Mouse (Mus musculus) liver, embryonic 11.5 days (tissue): Measurements from ENCODE around the gene Uso1. TPM values are rescaled to one million over a fixed set of nuclear protein-coding genes. Genes with fewer than 3 reads are reported as not detected.

Experiments used
- ATAC-seq: fragments of 200-750 bp; cut with Nextera tagmentation; replicated peaks from 2 replicates; pipeline ENCODE4 v1.8.0; 2017; ENCODE audit warnings: moderate number of reproducible peaks, mild to moderate bottlenecking, moderate TSS enrichment, moderate library complexity; ENCODE audit not compliant: low FRiP score
- DNase-seq: peaks from one replicate; pipeline ENCODE4 v3.0.0-alpha.2; 2017; ENCODE audit warnings: low spot score
- H3K27ac ChIP-seq: fragments of 300-500 bp; sonication (generic); 2 replicates; pipeline ENCODE4 v1.5.1; 2014; ENCODE audit warnings: mild to moderate bottlenecking, low read depth, low read length, control low read depth
- H3K27me3 ChIP-seq: fragments of 300-500 bp; sonication (generic); replicated peaks from 2 replicates; pipeline ENCODE4 v1.6.1; 2014; ENCODE audit warnings: low read length, mixed read lengths; ENCODE audit not compliant: control insufficient read depth, insufficient read depth
- H3K36me3 ChIP-seq: fragments of 300-500 bp; sonication (generic); 2 replicates; pipeline ENCODE4 v1.6.1; 2014; ENCODE audit warnings: mild to moderate bottlenecking, low read length, moderate library complexity, mixed read lengths; ENCODE audit not compliant: control insufficient read depth, insufficient read depth
- H3K4me1 ChIP-seq: fragments of 300-500 bp; sonication (generic); replicated peaks from 2 replicates; pipeline ENCODE4 v1.6.1; 2014; ENCODE audit warnings: low read length, mixed read lengths; ENCODE audit not compliant: control insufficient read depth, insufficient read depth
- H3K4me2 ChIP-seq: fragments of 300-500 bp; sonication (generic); 2 replicates; pipeline ENCODE4 v1.6.1; 2014; ENCODE audit warnings: mild to moderate bottlenecking, control low read depth, moderate library complexity
- H3K4me3 ChIP-seq: fragments of 300-500 bp; sonication (generic); 2 replicates; pipeline ENCODE4 v1.5.1; 2014; ENCODE audit warnings: low read depth, low read length, control low read depth
- H3K9ac ChIP-seq: fragments of 300-500 bp; sonication (generic); 2 replicates; pipeline ENCODE4 v1.6.1; 2014; ENCODE audit warnings: low read depth, low read length, control low read depth
- H3K9me3 ChIP-seq: fragments of 300-500 bp; sonication (generic); 2 replicates; pipeline ENCODE4 v1.6.1; 2016; ENCODE audit warnings: low read length, inconsistent platforms, mixed read lengths; ENCODE audit not compliant: control insufficient read depth
- WGBS: fragments of 180-500 bp; shearing (Covaris S2); extraction: QIAGEN DNeasy Blood & Tissue Kit; methylation state at CpG from one replicate; pipeline ENCODE4 v1.1.7; 2014; 5-methylcytosine and 5-hydroxymethylcytosine counted together
- polyA plus RNA-seq: library from polyadenylated mRNA; unstranded; fragments of >200 nt; fragmentation: Nextera tagmentation; extraction: Ambion mirVana; gene quantifications from 2 replicates; pipeline ENCODE4 v1.2.1, GENCODE M21; 2014

Gene Uso1
- polyA plus RNA-seq, 1 experiment from 2014 or later: 26.9 TPM

- WGBS: 86% methylated on average over 3 of the region's 3 CpGs
- no peaks in the 10 kb centered on the region for H3K27me3 ChIP-seq
- no peak for ATAC-seq
- H3K4me2 ChIP-seq: no peak overlapping the region
- peaks cover 10% of the 10 kb centered on the region for H3K4me1 ChIP-seq
- no peak overlapping the region for H3K4me3 ChIP-seq
- no peak for DNase-seq
- H3K9ac ChIP-seq: no peak overlapping the region
- no peaks in the 10 kb centered on the region for H3K9me3 ChIP-seq
- H3K36me3 ChIP-seq: no peaks in the 10 kb centered on the region
- no peak overlapping the region for H3K27ac ChIP-seq
These were observed 4.7 kb downstream of the Uso1 start for GRCm38 (mm10) chr5:92142481-92142880.

- no peak for ATAC-seq
- no peaks in the 10 kb centered on the region for H3K36me3 ChIP-seq
These were observed 5.9 kb downstream of the Uso1 start for GRCm38 (mm10) chr5:92143665-92144064.

GRCm38 (mm10) chr5:92144954-92145708 lies 7.4 kb downstream of the Uso1 start:
- Histone ChIP-seq H3K27me3 (no peaks in the 10 kb centered on the region), H3K4me1 (peaks cover 10% of the 10 kb centered on the region; the same call in 1 of the 2 replicates), H3K9ac (no peak overlapping the region), H3K4me2 (no peak overlapping the region), H3K27ac (no peak overlapping the region), H3K36me3 (no peaks in the 10 kb centered on the region), H3K9me3 (no peaks in the 10 kb centered on the region), H3K4me3 (no peak overlapping the region)
- 81% methylated on average over 7 of the region's 7 CpGs for WGBS
- ATAC-seq (peak; percentile 51; the same call in 1 of the 2 replicates), DNase-seq (no peak)

More at GRCm38 (mm10) chr5:92143665-92144064, 5.9 kb downstream of the Uso1 start:
- Histone ChIP-seq H3K4me1 (peaks cover 9% of the 10 kb centered on the region), H3K4me2 (no peak overlapping the region), H3K4me3 (no peak overlapping the region), H3K27ac (no peak overlapping the region), H3K27me3 (no peaks in the 10 kb centered on the region), H3K9me3 (no peaks in the 10 kb centered on the region), H3K9ac (no peak overlapping the region)
- WGBS: 86% methylated on average over 6 of the region's 6 CpGs
- no peak for DNase-seq

GRCm38 (mm10) chr5:92148248-92148647 lies 10.5 kb downstream of the Uso1 start:
- Histone ChIP-seq H3K27me3 (no peaks in the 10 kb centered on the region), H3K27ac (no peak overlapping the region), H3K9ac (no peak overlapping the region), H3K9me3 (no peaks in the 10 kb centered on the region), H3K36me3 (no peaks in the 10 kb centered on the region), H3K4me1 (peaks cover 10% of the 10 kb centered on the region; the same call in 1 of the 2 replicates), H3K4me3 (no peak overlapping the region), H3K4me2 (no peak overlapping the region)
- DNase-seq (no peak), ATAC-seq (no peak)
- WGBS: 86% methylated on average over 3 of the region's 3 CpGs

- Histone ChIP-seq H3K4me3 (no peak overlapping the region), H3K36me3 (no peaks in the 10 kb centered on the region; the same call in 1 of the 2 replicates), H3K9ac (0 out of 2 replicates have a peak overlapping the region, but pooled peaks have one; percentile 1), H3K27ac (peak overlapping the region; percentile 38; the same call in 1 of the 2 replicates), H3K4me2 (peak overlapping the region; percentile 24; the same call in 1 of the 2 replicates), H3K9me3 (no peaks in the 10 kb centered on the region), H3K4me1 (peaks cover 10% of the 10 kb centered on the region; the same call in 1 of the 2 replicates), H3K27me3 (no peaks in the 10 kb centered on the region)
- peak; percentile 68 for ATAC-seq
- DNase-seq: no peak
- WGBS: 68% methylated on average over 5 of the region's 5 CpGs
These were observed 11.7 kb downstream of the Uso1 start for GRCm38 (mm10) chr5:92149330-92149982.

GRCm38 (mm10) chr5:92154861-92155260 lies 17.1 kb downstream of the Uso1 start:
- 72% methylated on average over 3 of the region's 3 CpGs for WGBS
- Histone ChIP-seq H3K27me3 (no peaks in the 10 kb centered on the region), H3K4me2 (no peak overlapping the region), H3K4me1 (no peaks in the 10 kb centered on the region; the same call in 1 of the 2 replicates), H3K27ac (no peak overlapping the region), H3K9ac (no peak overlapping the region), H3K9me3 (no peaks in the 10 kb centered on the region), H3K36me3 (no peaks in the 10 kb centered on the region; the same call in 1 of the 2 replicates), H3K4me3 (no peak overlapping the region)
- DNase-seq: no peak
- no peak for ATAC-seq

GRCm38 (mm10) chr5:92165976-92166375 lies 28.2 kb downstream of the Uso1 start:
- no peak overlapping the region for H3K27ac ChIP-seq
- H3K4me2 ChIP-seq: no peak overlapping the region
- peaks cover 14% of the 10 kb centered on the region for H3K36me3 ChIP-seq
- WGBS: 88% methylated on average over 6 of the region's 6 CpGs
- no peaks in the 10 kb centered on the region for H3K27me3 ChIP-seq
- no peak overlapping the region for H3K9ac ChIP-seq
- DNase-seq (no peak), ATAC-seq (no peak)
- H3K9me3 ChIP-seq: no peaks in the 10 kb centered on the region
- no peak overlapping the region for H3K4me3 ChIP-seq
- H3K4me1 ChIP-seq: no peaks in the 10 kb centered on the region

GRCm38 (mm10) chr5:92183071-92183830 lies 45.5 kb downstream of the Uso1 start:
- peaks cover 29% of the 10 kb centered on the region for H3K36me3 ChIP-seq
- H3K9me3 ChIP-seq: no peaks in the 10 kb centered on the region
- H3K27me3 ChIP-seq: no peaks in the 10 kb centered on the region
- no peak overlapping the region for H3K9ac ChIP-seq
- no peak overlapping the region for H3K4me2 ChIP-seq
- WGBS: 79% methylated on average over 8 of the region's 8 CpGs
- no peak overlapping the region for H3K27ac ChIP-seq
- DNase-seq (no peak), ATAC-seq (no peak)
- no peaks in the 10 kb centered on the region for H3K4me1 ChIP-seq
- no peak overlapping the region for H3K4me3 ChIP-seq
